Mouse (Mus musculus) CD4-positive, CD25-positive, alpha-beta regulatory T cell, adult 4 months (primary cell): Measurements from ENCODE around the gene Mybphl. TPM values are rescaled to one million over a fixed set of nuclear protein-coding genes. Genes with fewer than 3 reads are reported as not detected.

ENCODE experiments used
- ATAC-seq: one replicate; pipeline ENCODE4 v1.8.0; 2017
- polyA plus RNA-seq, 2 experiments: library from polyadenylated mRNA; unstranded; fragments of 100-300 nt; shearing (Covaris generic); gene quantifications; one replicate each; pipeline ENCODE4 v1.2.1; 2017

Gene Mybphl
- not detected for polyA plus RNA-seq

DNA sequence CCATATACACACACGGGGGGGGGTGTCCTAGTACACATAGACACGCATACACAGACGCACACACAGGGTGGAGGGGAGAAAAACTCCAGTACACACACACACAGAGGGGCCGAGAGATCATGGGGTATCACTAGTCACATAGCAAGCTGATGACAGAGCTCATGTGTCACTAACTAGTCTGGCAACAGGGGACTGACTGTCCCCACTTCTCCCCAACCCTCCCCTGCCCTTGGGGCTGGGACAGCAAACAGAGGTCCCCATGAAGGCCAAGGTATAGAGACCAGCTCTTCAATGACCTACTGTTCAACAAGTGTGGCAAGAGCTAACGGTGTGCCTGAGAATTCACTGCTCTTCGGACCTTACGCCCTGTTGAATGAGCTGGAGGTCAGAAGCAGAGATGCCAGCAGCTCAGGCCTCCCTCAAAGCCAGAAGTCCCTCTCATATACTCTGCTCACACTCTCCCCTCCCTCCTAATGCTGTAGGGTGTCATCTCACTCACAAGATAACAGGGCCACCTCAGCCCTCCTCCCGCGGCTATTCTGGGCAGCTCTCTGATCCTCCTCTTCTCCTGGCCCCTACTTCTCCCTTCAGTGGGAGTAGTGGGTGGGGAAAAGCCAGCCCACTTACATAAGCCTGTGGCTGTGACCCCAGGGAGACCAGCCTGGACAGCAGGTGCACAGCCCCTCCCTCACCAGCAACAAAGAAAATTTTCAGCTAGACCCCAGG is at the start of gene Mybphl:
TSS of gene Mybphl (plus strand) at position 642 of the 726 bp plus-strand sequence.
- no peak for ATAC-seq

DNA sequence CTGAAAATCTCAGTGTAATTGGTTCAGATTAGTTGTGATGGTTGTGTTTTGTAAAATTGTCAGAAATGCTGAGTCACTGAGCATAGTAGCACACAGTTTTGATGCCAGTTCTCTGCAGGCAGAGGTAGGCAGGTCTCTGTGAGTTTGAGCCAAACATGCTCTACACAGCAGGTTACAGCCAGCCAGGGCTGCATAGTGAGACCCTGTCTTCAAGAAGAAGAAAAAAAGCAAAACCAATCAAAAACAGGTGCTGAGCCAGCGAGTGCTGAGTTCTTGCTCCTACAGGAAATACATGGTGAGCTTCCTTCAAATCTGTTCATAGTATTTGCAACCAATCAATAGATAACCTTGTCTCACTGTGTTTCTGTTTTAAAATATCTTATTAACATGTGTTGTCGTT is 46.2 kb upstream of the Mybphl start:
- no peak for ATAC-seq

- ATAC-seq = no peak
Observed at GRCm38 (mm10) chr3:108321671-108322070, 43.0 kb upstream of the Mybphl start.

- no peak for ATAC-seq
Observed at GRCm38 (mm10) chr3:108322136-108322535, 42.6 kb upstream of the Mybphl start.

- ATAC-seq = no peak
Observed at GRCm38 (mm10) chr3:108322962-108323361, 41.7 kb upstream of the Mybphl start.

GRCm38 (mm10) chr3:108324837-108325236 is 39.9 kb upstream of the Mybphl start:
- no peak for ATAC-seq

- ATAC-seq = no peak
Observed at GRCm38 (mm10) chr3:108325521-108325920, 39.2 kb upstream of the Mybphl start.

DNA sequence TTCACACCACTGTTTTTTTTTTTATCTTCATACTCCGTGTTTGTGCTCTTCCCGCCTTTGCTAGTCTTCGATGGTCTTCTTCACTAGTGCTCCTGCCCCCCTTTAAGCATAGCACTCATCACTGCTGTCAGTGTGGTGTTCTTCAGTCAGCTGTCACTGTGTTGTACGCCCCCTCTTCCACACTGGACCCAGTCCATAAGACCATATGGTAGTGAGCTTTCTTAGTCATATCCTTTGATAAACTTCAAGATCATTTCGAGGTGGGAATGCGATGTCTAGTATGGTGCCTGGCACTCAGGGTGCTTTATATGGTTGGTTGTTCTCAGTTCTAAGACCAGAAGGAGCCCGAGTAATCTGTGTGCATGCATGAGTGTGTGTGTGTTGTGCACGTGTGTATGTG is 37.4 kb upstream of the Mybphl start:
- ATAC-seq = no peak

- no peak for ATAC-seq
Observed at GRCm38 (mm10) chr3:108327916-108328315, 36.8 kb upstream of the Mybphl start.

GRCm38 (mm10) chr3:108328441-108328841 is 36.3 kb upstream of the Mybphl start:
- no peak for ATAC-seq

DNA sequence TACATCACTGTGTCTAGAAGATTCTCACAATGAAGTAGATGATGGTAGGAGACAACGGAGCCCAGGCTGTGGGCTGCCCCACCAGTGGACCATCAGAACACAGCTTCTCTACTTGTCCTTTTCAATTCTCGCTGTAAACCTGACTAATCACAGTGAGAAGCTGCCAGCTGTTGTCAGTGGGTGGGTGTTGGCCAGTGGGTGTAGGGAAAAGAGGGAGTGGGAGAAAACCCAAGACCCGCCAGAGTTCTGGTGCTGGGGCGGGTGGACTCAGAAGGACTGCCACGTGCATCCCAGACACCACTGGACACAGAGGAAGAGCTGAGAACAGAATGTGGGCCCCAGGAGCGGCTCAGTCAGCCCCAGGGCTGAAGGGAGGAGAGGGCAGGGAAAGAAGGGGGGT is 33.9 kb upstream of the Mybphl start:
- no peak for ATAC-seq

- no peak for ATAC-seq
Observed at GRCm38 (mm10) chr3:108336878-108337277, 27.8 kb upstream of the Mybphl start.

DNA sequence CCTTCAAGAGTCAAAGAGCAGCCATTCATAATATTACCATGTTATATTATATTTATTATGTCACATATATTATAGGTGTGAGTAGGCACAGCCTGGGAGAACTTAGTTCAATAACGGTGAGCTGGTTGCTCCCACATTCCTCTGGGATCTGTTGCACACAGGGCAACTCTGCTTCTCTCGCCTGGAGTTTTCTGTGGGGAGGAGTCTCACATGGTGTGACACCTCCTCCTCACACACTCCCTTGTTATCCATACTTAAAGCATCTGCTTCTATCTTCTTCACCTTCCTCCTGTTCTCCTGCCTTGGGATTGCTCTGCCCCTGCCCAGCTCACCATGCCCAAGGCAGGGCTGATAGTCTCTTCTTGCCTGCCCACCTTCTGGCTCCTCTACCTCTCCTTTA is 23.7 kb upstream of the Mybphl start:
- no peak for ATAC-seq

GRCm38 (mm10) chr3:108342185-108342584 is 22.5 kb upstream of the Mybphl start:
- ATAC-seq = no peak

DNA sequence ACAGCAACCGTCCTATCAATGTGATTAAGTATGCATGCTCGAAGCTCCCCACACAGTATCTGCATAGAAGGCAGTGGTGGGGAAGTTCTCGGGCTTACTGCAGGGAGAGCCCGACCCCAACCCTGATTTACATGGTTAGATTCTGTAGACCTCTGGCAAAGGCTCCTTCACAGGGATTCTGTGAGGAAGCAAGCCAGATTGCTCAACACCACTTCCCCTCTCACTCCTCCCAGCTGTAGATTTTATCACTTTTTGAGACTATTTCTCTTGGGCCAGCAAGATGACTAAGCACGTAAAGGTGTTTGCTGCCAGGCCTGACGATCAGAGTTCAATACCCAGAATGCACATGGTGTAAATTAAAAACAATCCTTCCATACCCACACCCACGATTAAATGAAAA is 18.9 kb upstream of the Mybphl start:
- ATAC-seq = no peak

DNA sequence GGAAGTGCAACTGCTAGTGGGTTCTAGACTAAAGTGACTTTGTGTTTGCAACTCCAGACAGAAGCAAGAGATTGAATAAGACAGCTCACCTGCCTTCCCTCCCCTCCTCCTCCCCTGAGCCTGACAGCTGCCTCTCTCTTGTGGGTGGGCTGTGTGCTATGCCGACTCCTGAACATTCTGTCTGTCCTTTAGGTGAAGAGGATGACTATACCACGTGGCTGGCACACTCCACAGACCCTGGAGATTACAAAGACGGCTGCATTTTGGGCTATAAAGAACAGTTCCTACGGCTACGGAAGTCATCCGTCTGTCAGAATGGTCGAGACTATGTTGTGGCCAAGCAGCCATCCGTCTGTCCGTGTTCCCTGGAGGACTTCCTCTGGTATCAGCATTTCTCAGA is 16.3 kb upstream of the Mybphl start:
- no peak for ATAC-seq

DNA sequence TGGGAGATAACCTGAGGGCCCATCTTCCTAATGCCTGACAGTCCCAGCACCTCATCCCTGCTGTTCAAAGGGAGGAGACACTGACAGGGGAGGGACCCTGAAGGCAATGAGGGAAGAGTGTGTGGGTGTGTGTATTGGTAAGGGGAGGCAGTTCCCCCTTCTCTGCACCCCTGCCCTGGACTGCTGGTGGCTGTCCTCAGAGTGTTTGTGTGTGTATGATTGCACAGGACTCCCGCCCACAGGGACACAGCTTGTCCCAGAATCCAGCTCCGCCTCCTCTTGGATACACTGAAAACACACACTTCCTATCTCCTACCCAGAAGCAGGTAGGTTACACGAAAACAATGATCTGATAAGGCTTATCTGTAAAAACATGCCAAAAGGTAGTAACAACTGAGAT is 9.5 kb upstream of the Mybphl start:
- no peak for ATAC-seq

- ATAC-seq = no peak
Observed at GRCm38 (mm10) chr3:108357051-108357450, 7.7 kb upstream of the Mybphl start.

- no peak for ATAC-seq
Observed at GRCm38 (mm10) chr3:108358445-108358844, 6.3 kb upstream of the Mybphl start.

GRCm38 (mm10) chr3:108360894-108361293 is 3.8 kb upstream of the Mybphl start:
- no peak for ATAC-seq

GRCm38 (mm10) chr3:108363626-108364025 is 1.1 kb upstream of the Mybphl start:
- no peak for ATAC-seq

DNA sequence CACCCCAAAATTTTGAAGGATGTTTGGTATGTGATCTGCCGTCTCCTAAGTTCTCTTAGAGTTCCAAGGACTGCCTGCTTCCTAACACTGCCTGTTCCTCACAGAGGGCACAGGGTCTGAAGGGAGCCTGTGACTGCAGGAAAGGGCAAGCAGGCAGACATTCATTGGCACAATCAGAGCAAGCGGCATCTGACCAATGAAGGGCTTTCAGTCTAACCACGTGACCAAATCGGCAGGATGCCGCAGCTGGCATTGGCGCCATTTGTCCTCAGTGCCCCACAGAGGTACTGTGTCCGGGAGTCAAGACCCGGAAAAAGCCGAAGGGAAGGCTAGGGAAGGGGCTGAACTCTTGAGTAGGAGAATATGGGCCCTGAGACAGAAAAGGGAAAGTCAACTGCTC is 2.5 kb downstream of the Mybphl start:
- ATAC-seq = no peak

DNA sequence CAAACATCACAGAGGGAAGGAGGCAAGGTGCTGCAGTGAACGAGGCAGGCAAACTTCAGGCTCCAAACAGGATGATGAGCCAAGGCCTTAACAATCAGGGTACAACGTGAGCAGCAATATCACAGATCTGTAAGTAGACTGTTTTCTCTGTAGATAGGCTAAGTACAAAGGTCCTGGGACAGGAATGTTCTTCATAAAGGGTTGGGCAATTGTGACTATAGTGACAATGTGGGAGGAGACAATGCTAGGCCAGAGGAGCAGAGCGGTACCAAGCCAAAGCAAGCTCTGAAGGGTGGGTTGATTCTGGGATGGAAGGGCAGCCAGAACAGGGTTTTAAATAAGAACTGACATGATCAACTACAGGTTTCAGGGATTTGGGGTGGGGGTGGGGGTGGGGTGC is 3.1 kb downstream of the Mybphl start:
- no peak for ATAC-seq

DNA sequence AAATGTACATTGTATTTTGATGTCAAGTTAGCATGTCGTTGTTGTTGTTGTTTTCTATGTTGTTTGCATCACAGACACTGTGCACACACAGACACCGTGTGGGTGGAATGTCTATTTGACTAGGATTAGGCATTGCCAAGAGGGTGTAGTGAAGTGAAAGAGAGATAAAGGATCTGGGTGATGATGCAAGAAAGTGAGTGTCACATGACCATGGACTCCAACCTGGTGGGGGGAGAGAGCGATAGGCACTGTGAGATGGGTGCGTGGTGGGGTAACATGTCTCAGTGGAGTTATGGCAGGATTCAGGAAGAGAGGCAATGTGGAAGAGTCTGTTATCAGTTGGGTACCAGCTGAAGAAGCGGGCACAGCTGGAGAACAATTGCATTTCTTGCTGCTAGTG is 4.0 kb downstream of the Mybphl start:
- no peak for ATAC-seq

DNA sequence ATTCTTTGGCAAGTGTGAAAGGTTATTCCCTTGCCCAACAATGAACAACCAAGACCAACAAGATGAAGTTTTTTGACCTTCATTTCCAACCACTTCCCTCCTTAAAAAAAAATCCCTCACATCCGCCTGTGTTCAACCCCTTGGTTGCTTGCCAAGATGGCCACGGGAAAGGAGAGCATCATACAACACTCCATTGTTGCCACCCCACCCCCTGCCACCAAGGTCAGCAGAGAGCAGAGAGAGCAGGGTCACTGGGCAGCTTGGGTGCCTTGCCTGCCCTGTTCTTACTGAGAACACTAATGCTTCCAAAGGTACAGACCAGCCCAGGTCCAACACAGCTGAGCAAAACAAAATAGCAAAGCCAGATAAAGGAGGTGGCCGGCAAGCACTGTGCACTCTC is 7.6 kb downstream of the Mybphl start:
- no peak for ATAC-seq
